Mouse (Mus musculus): Measurements from ENCODE around the gene Tgfbr1.
"Not testable (repeated sequence)": the region's sequence is repeated elsewhere in the genome, so short reads cannot be mapped to it uniquely, and the experiment has no call there.

- TF ChIP-seq CTCF, POLR2A (IDR thresholded peaks at IDR 0.05; ENCODE audit: extremely low read depth, insufficient read depth, low read length): not testable (repeated sequence)
Observed at GRCm38 (mm10) chr4:47391926-47392325, 38.9 kb downstream of the Tgfbr1 start.

All from cortical plate, adult 2 months (tissue).